Mouse (Mus musculus): ENCODE measurements around the gene Rras2. TPM values are rescaled to one million over a fixed set of nuclear protein-coding genes. Genes with fewer than 3 reads are reported as not detected.

Gene Rras2
- total and polyA plus RNA-seq, 2 experiments: 6.0 to 18.3 TPM

DNA sequence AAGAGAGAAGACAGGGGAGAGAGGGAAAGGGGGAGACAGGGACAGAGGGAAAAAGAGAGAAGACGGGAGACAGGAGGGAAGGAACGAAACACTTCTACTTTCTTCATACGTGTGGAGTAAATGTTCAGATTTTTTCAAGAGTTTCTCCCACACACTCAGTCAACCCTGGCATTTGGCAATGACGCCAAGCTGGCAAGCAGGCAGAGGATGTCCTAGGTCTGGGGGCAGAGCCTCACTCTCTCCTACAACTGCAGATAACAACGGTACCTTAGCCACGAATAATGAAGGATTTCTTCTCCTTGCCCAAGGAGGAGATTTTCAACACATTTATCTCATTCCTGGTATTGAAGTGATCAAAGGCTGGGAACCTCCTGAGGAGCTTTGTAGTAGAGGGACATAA lies 30.2 kb downstream of the Rras2 start:
- Histone ChIP-seq H3K9ac (ENCODE audit: low read depth, low read length) (no peak overlapping the region), H3K4me1 (ENCODE audit: control insufficient read depth, insufficient read depth, low read length) (peaks cover 10% of the 10 kb centered on the region)
- 28% methylated on average over 6 of the region's 6 CpGs for WGBS

DNA sequence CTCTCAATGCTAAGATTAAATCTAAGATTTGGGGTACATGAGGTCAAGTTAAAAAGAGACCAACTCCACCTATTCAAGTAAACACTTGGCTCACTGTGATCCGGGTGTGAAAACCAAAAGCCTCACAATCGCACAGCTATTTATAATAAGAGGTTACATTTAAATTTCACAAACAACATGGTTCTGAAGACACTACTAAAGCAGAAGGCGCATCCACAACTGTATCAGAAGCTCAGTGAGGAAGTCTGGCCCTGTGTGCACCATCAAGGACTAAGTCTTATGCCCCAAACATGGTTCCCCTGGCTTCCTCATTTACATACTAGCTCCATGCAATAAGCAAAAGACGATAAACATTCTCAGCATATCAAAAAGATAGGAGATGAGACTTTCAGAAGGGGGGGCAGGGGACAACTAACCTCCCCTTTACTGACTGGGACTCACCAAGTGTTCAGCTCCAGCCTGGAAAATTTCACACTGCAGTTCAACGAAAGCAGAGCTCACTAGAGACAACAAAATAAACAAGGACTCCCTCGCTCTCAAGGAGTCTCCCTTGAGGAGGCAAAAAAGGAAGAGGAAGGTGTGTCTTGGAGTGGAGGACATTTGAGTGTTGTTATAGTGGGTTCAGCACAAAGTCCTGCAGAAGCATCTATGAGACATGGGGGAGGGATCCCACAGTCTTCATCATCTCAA lies 31.4 kb downstream of the Rras2 start:
- Histone ChIP-seq H3K9ac (ENCODE audit: low read depth, low read length) (no peak overlapping the region), H3K36me3 (ENCODE audit: control insufficient read depth, insufficient read depth, low read length) (no peaks in the 10 kb centered on the region), H3K4me1 (ENCODE audit: control insufficient read depth, insufficient read depth, low read length) (peaks cover 8% of the 10 kb centered on the region), H3K79me2 (ENCODE audit: control insufficient read depth, insufficient read depth, low read length) (peaks cover 27% of the 10 kb centered on the region), H3K4me3 (ENCODE audit: insufficient read depth, low read depth, low read length) (no peak overlapping the region), H3K27ac (replicated peaks; ENCODE audit: insufficient read depth, low read depth, low read length) (no peak overlapping the region), H3K27me3 (ENCODE audit: control insufficient read depth, insufficient read depth, low read length) (no peaks in the 10 kb centered on the region)
- TF ChIP-seq POLR2A (IDR thresholded peaks at IDR 0.05; ENCODE audit: extremely low read depth, insufficient read depth, low read length) (no peak), CTCF (IDR thresholded peaks at IDR 0.05; ENCODE audit: low read depth, low read length) (no peak)
- 63% methylated on average over 6 of the region's 6 CpGs for WGBS
- DNase-seq (ENCODE audit: extremely low read depth, low read depth, low spot score): no peak

More for the DNA sequence above, 30.2 kb downstream of the Rras2 start:
- peak; percentile 47 for DNase-seq (ENCODE audit: extremely low read depth, low read depth, low spot score)
- no peaks in the 10 kb centered on the region for H3K36me3 ChIP-seq (ENCODE audit: control insufficient read depth, insufficient read depth, low read length)
- H3K79me2 ChIP-seq (ENCODE audit: control insufficient read depth, insufficient read depth, low read length): peaks cover 26% of the 10 kb centered on the region
- H3K27me3 ChIP-seq (ENCODE audit: control insufficient read depth, insufficient read depth, low read length): no peaks in the 10 kb centered on the region
- no peak overlapping the region for H3K4me3 ChIP-seq (ENCODE audit: insufficient read depth, low read depth, low read length)
- TF ChIP-seq POLR2A (IDR thresholded peaks at IDR 0.05; ENCODE audit: extremely low read depth, insufficient read depth, low read length) (no peak), CTCF (IDR thresholded peaks at IDR 0.05; ENCODE audit: low read depth, low read length) (no peak)
- H3K27ac ChIP-seq (replicated peaks; ENCODE audit: insufficient read depth, low read depth, low read length): no peak overlapping the region

DNA sequence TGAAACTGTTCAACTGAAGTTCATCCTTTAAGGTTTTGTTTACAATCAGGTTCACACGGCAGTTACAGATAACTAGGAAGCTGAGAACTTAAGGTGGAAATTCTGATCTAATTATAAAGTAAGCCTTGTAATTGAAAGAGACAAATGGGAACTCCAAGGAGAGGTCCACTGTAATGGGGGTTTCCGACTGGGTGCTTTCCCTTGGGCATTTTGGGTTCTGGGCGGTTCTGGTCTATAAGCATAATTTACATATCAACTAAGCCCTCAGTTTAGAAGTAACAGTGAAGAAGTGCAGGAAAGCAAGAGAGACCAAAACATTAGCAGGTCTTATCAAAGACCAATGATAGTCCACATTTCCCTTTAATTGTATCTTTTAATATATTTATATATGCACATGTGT lies 33.8 kb downstream of the Rras2 start:
- H3K9ac ChIP-seq (ENCODE audit: low read depth, low read length): no peak overlapping the region
- no peaks in the 10 kb centered on the region for H3K27me3 ChIP-seq (ENCODE audit: control insufficient read depth, insufficient read depth, low read length)
- H3K36me3 ChIP-seq (ENCODE audit: control insufficient read depth, insufficient read depth, low read length): no peaks in the 10 kb centered on the region
- H3K27ac ChIP-seq (replicated peaks; ENCODE audit: insufficient read depth, low read depth, low read length): no peak overlapping the region
- peaks cover 30% of the 10 kb centered on the region for H3K79me2 ChIP-seq (ENCODE audit: control insufficient read depth, insufficient read depth, low read length)
- 71% methylated on average over 3 of the region's 3 CpGs for WGBS
- peaks cover 10% of the 10 kb centered on the region for H3K4me1 ChIP-seq (ENCODE audit: control insufficient read depth, insufficient read depth, low read length)
- H3K4me3 ChIP-seq (ENCODE audit: insufficient read depth, low read depth, low read length): no peak overlapping the region
- DNase-seq (ENCODE audit: extremely low read depth, low read depth, low spot score): no peak
- no peak for TF ChIP-seq CTCF (IDR thresholded peaks at IDR 0.05; ENCODE audit: low read depth, low read length)
- TF ChIP-seq POLR2A (IDR thresholded peaks at IDR 0.05; ENCODE audit: extremely low read depth, insufficient read depth, low read length): no peak

- no peak for DNase-seq (ENCODE audit: extremely low read depth, low read depth, low spot score)
- Histone ChIP-seq H3K4me1 (ENCODE audit: control insufficient read depth, insufficient read depth, low read length) (peaks cover 10% of the 10 kb centered on the region), H3K27ac (replicated peaks; ENCODE audit: insufficient read depth, low read depth, low read length) (no peak overlapping the region), H3K79me2 (ENCODE audit: control insufficient read depth, insufficient read depth, low read length) (peaks cover 30% of the 10 kb centered on the region), H3K27me3 (ENCODE audit: control insufficient read depth, insufficient read depth, low read length) (no peaks in the 10 kb centered on the region), H3K4me3 (ENCODE audit: insufficient read depth, low read depth, low read length) (no peak overlapping the region), H3K36me3 (ENCODE audit: control insufficient read depth, insufficient read depth, low read length) (no peaks in the 10 kb centered on the region), H3K9ac (ENCODE audit: low read depth, low read length) (no peak overlapping the region)
- WGBS: 88% methylated on average over 2 of the region's 2 CpGs
- no peak for TF ChIP-seq POLR2A (IDR thresholded peaks at IDR 0.05; ENCODE audit: extremely low read depth, insufficient read depth, low read length)
- no peak for TF ChIP-seq CTCF (IDR thresholded peaks at IDR 0.05; ENCODE audit: low read depth, low read length)
Observed at GRCm38 (mm10) chr7:114083088-114083487, 34.5 kb downstream of the Rras2 start.

- no peaks in the 10 kb centered on the region for H3K36me3 ChIP-seq (ENCODE audit: control insufficient read depth, insufficient read depth, low read length)
- H3K27ac ChIP-seq (replicated peaks; ENCODE audit: insufficient read depth, low read depth, low read length): no peak overlapping the region
- no peak overlapping the region for H3K9ac ChIP-seq (ENCODE audit: low read depth, low read length)
- TF ChIP-seq POLR2A (IDR thresholded peaks at IDR 0.05; ENCODE audit: extremely low read depth, insufficient read depth, low read length) (no peak), CTCF (IDR thresholded peaks at IDR 0.05; ENCODE audit: low read depth, low read length) (no peak)
- 90% methylated on average over 21 of the region's 21 CpGs for WGBS
- H3K27me3 ChIP-seq (ENCODE audit: control insufficient read depth, insufficient read depth, low read length): no peaks in the 10 kb centered on the region
- no peak for DNase-seq (ENCODE audit: extremely low read depth, low read depth, low spot score)
- peaks cover 6% of the 10 kb centered on the region for H3K4me1 ChIP-seq (ENCODE audit: control insufficient read depth, insufficient read depth, low read length)
- no peak overlapping the region for H3K4me3 ChIP-seq (ENCODE audit: insufficient read depth, low read depth, low read length)
- peaks cover 25% of the 10 kb centered on the region for H3K79me2 ChIP-seq (ENCODE audit: control insufficient read depth, insufficient read depth, low read length)
Observed at GRCm38 (mm10) chr7:114081633-114082420, 35.8 kb downstream of the Rras2 start.

All from liver, adult 2 months (tissue).